Mouse (Mus musculus) thymus, adult 2 months (tissue): ENCODE data around the gene Tpo. TPM values are rescaled to one million over a fixed set of nuclear protein-coding genes. Genes with fewer than 3 reads are reported as not detected.

Experiments
- DNase-seq: peaks from one replicate; pipeline ENCODE4 v3.0.0; 2021
- H3K27ac ChIP-seq: fragments of 200-500 bp; 2 replicates; pipeline ENCODE4 v1.5.1; 2012; ENCODE audit warnings: low read length, control low read depth; ENCODE audit not compliant: control insufficient read depth, insufficient read depth
- H3K27me3 ChIP-seq: fragments of 200-500 bp; 2 replicates; pipeline ENCODE4 v1.6.1; 2012; ENCODE audit warnings: mild to moderate bottlenecking, low read length, moderate library complexity, mixed read lengths; ENCODE audit not compliant: control insufficient read depth, insufficient read depth
- H3K36me3 ChIP-seq: fragments of 200-500 bp; 2 replicates; pipeline ENCODE4 v1.6.1; 2012; ENCODE audit warnings: mild to moderate bottlenecking, low read length, moderate library complexity; ENCODE audit not compliant: control insufficient read depth, insufficient read depth
- H3K4me1 ChIP-seq: fragments of 200-500 bp; replicated peaks from 2 replicates; pipeline ENCODE4 v1.6.1; 2012; ENCODE audit warnings: low read length; ENCODE audit not compliant: control insufficient read depth, insufficient read depth
- H3K4me3 ChIP-seq: fragments of 200-500 bp; 2 replicates; pipeline ENCODE4 v1.5.1; 2012; ENCODE audit warnings: mild to moderate bottlenecking, low read length, control low read depth, moderate library complexity; ENCODE audit not compliant: control insufficient read depth, insufficient read depth
- CTCF ChIP-seq: fragments of 200-500 bp; IDR thresholded peaks from 2 replicates; pipeline ENCODE4 v1.5.1; 2012; ENCODE audit warnings: mild to moderate bottlenecking, control low read depth, low read length, moderate library complexity, borderline replicate concordance; ENCODE audit not compliant: control insufficient read depth, poor library complexity, insufficient read depth; ENCODE audit errors: extremely low read depth
- POLR2A ChIP-seq: fragments of 200-500 bp; IDR thresholded peaks from 2 replicates; pipeline ENCODE4 v1.6.1; 2012; ENCODE audit warnings: mild to moderate bottlenecking, low read length, control low read depth, moderate library complexity; ENCODE audit not compliant: control insufficient read depth, poor library complexity, insufficient read depth; ENCODE audit errors: extremely low read depth
- WGBS: fragments of 180-500 bp; shearing (Covaris S2); methylation state at CpG from one replicate; pipeline ENCODE4 v1.1.7; 2018; 5-methylcytosine and 5-hydroxymethylcytosine counted together
- polyA plus RNA-seq: library from polyadenylated mRNA; depleted of rRNA; stranded (reverse); fragments of >200 nt; gene quantifications from 2 replicates; pipeline ENCODE4 v1.2.3, GENCODE M21; 2012

The Tpo gene
- polyA plus RNA-seq, 1 experiment: 0.12 TPM

GRCm38 (mm10) chr12:30092081-30092480 is 40.3 kb downstream of the Tpo start:
- H3K4me1 ChIP-seq: no peaks in the 10 kb centered on the region
- 93% methylated on average over 5 of the region's 5 CpGs for WGBS
- TF ChIP-seq CTCF (no peak), POLR2A (no peak)
- no peak overlapping the region for H3K4me3 ChIP-seq
- H3K36me3 ChIP-seq: no peaks in the 10 kb centered on the region
- no peaks in the 10 kb centered on the region for H3K27me3 ChIP-seq
- H3K27ac ChIP-seq: no peak overlapping the region
- no peak for DNase-seq

- 18% methylated on average over 3 of the region's 3 CpGs for WGBS
These were observed 48.5 kb downstream of the Tpo start for GRCm38 (mm10) chr12:30083971-30084370.

GRCm38 (mm10) chr12:30077056-30077455 is 55.4 kb downstream of the Tpo start:
- Histone ChIP-seq H3K4me3 (no peak overlapping the region), H3K27me3 (no peaks in the 10 kb centered on the region), H3K27ac (no peak overlapping the region), H3K4me1 (no peaks in the 10 kb centered on the region), H3K36me3 (no peaks in the 10 kb centered on the region)
- TF ChIP-seq CTCF (no peak), POLR2A (no peak)
- DNase-seq: no peak
- 94% methylated on average over 11 of the region's 11 CpGs for WGBS

More at GRCm38 (mm10) chr12:30083971-30084370, 48.5 kb downstream of the Tpo start:
- Histone ChIP-seq H3K4me3 (no peak overlapping the region), H3K27ac (no peak overlapping the region), H3K27me3 (no peaks in the 10 kb centered on the region), H3K36me3 (no peaks in the 10 kb centered on the region), H3K4me1 (no peaks in the 10 kb centered on the region)
- no peak for DNase-seq
- TF ChIP-seq POLR2A (no peak), CTCF (no peak)

- Histone ChIP-seq H3K36me3 (no peaks in the 10 kb centered on the region), H3K4me1 (no peaks in the 10 kb centered on the region), H3K27me3 (no peaks in the 10 kb centered on the region), H3K27ac (no peak overlapping the region), H3K4me3 (no peak overlapping the region)
- 59% methylated on average over 2 of the region's 2 CpGs for WGBS
- no peak for DNase-seq
- no peak for TF ChIP-seq CTCF
- TF ChIP-seq POLR2A: no peak
These were observed 56.1 kb downstream of the Tpo start for GRCm38 (mm10) chr12:30076316-30076715.

GRCm38 (mm10) chr12:30069321-30069720 is 63.1 kb downstream of the Tpo start:
- Histone ChIP-seq H3K27ac (no peak overlapping the region), H3K36me3 (no peaks in the 10 kb centered on the region), H3K4me1 (no peaks in the 10 kb centered on the region), H3K27me3 (no peaks in the 10 kb centered on the region), H3K4me3 (no peak overlapping the region)
- 80% methylated on average over 2 of the region's 2 CpGs for WGBS
- TF ChIP-seq CTCF (no peak), POLR2A (no peak)
- no peak for DNase-seq

GRCm38 (mm10) chr12:30067806-30068205 is 64.6 kb downstream of the Tpo start:
- TF ChIP-seq CTCF (no peak), POLR2A (no peak)
- no peaks in the 10 kb centered on the region for H3K36me3 ChIP-seq
- H3K27ac ChIP-seq: no peak overlapping the region
- WGBS: 82% methylated on average over 2 of the region's 2 CpGs
- DNase-seq: no peak
- no peaks in the 10 kb centered on the region for H3K4me1 ChIP-seq
- no peaks in the 10 kb centered on the region for H3K27me3 ChIP-seq
- H3K4me3 ChIP-seq: no peak overlapping the region

GRCm38 (mm10) chr12:30062118-30062505 is 70.3 kb downstream of the Tpo start:
- no peak for DNase-seq
- 56% methylated on average over 6 of the region's 6 CpGs for WGBS

More at GRCm38 (mm10) chr12:30062118-30062505, 70.3 kb downstream of the Tpo start:
- H3K4me3 ChIP-seq: no peak overlapping the region
- H3K4me1 ChIP-seq: no peaks in the 10 kb centered on the region
- no peaks in the 10 kb centered on the region for H3K36me3 ChIP-seq
- TF ChIP-seq POLR2A: no peak
- TF ChIP-seq CTCF: no peak
- no peak overlapping the region for H3K27ac ChIP-seq
- H3K27me3 ChIP-seq: no peaks in the 10 kb centered on the region
